Mouse (Mus musculus): ENCODE data around the gene Gm45062. TPM values are rescaled to one million over a fixed set of nuclear protein-coding genes. Genes with fewer than 3 reads are reported as not detected.

Gm45062 gene
- total RNA-seq, 2 experiments from 2014 or later, result not detected

DNA sequence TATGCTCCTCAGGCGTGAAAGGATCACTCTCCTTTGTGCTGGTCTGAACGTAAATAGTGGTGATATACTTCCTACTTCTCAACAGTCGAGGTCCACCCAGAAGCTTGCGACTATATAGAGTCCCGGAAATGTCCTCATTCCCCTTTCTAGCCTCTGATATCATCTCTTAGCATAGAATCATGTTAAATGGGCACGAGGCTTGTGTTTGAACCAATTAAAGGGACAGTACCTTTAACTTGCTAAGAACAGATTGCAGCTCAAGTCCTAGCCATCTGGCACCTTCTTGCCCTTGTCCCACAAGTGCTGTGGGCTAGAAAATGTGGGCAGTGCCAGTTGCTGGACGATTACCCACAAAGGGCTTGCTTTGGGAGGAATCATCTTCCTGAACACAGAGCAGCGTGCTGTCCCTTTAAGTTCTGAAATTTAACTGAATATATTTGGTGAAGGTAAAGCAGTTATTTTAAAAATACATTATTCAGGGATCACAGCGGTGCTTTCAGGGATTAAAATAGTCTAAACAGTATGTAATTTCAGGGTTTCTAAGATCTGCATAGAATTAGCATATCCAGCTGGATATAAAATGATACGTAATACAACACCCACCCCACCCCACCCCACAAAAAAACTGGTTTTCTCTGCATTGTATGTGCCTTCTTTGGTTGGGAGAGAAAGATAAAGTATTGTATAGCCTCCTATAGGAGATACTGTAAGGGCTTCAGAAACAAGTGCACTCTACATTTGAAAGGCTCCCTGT lies 153.8 kb downstream of the Gm45062 start:
- intact Hi-C loops (cut with DNase I), result no loop called here
- DNase-seq, result no peak

DNA sequence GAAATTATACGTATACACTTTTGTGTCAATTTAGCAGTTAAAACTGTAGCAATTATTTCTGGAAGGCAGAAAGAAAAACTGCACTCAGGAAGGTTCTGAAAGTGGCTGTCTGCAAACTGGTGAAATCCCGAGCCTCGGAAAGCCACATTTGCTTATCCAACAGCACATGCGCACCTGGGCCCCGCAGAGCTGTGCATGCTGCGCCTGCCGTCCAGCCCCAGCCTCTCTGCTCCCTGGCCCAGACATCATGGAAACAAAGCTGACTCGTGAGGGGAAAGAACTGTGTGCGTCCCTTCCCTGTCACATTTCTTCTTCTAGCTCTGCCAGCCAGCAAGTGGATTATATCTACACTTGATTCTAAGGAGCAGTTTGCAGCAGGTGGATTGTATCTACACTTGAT lies 154.8 kb downstream of the Gm45062 start:
- intact Hi-C loops (cut with DNase I), result no loop called here
- DNase-seq, result no peak

DNA sequence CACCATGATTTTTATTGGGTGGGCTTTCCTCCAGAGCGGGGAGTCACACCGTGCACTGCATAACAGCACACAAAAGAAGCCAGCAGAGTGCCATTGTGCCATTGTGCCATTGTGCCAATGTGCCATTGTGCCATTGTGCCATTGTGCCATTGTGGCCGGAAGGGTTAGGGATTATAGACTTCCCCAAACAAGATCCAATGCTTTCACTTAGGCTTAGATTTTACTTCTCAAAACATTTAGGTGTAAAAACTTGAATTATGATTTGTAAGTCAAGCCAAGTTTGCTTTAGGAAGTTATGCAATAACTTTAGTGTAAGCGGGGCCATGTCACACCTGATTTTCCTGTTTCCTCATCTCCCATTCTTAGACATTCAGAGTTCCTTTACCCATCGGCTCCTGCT lies 156.6 kb downstream of the Gm45062 start:
- intact Hi-C loops (cut with DNase I), result no loop called here
- no peak for DNase-seq

DNA sequence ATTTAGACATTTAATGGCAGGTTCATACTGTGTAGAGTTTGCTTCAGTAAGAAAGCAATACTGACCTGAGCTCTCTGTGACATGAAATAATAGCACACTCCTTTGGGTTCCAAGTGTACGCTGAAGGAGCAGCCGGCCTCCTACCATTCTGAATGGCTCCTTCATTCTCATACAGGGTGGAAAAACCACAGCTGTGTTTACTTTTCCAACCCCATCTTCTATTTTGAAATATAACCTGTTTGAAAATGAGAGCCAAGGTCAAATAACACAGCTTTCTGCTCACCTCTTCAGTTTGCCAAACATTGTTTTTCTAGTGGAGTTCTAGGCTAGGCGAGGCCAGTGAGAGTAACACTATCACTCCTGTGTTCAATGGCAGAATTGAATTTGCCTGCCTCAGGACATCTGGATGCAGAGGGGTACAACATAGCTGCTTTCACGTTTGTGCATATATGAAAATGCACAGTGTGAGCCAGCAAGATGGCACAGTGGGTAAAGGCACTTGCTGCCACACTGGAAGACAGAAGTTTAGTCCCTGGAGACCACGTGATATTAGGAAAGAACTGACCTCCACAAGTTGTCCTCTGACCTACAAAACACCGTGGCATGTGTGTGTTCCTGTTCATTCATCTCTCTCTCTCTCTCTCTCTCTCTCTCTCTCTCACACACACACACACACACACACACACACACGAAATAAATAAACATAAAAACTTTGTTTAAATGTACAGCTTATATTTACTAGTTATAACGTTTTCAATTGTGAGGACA lies 157.7 kb downstream of the Gm45062 start:
- no peak for DNase-seq
- intact Hi-C loops (cut with DNase I), result no loop called here

DNA sequence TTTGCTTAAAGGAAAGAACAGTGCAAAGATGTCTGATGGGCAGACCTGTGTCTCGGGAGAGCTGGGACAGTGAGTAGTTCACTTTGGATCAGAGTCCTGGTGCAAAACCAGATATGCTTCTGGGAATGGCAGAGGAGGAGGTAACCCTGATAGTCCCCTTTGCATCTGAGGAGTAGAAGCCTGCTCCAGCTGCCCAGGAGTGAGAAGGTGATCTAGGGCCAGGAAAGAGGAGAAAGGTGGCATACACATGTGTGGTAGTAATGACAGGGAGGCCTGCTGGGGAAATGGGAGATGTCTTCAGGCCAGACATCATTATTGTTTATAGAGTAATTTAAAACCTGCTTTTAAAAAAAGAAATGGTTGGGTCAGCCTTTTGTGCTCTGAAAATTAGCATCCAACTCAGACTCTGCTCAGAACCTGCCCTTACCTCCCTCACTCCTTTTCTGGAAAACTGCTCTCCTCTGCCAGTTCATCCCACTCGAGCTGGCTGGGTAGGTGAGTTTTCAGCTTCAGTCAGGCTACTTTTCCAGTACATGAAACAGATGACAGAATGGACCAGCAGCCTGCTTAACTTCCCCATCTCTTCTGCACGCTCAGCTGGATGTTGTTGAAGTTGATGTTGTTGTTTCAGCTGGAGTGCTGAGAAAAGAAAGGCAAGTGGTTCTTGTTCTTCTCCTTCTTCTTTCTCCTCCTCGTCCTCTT lies 160.4 kb downstream of the Gm45062 start:
- intact Hi-C loops (cut with DNase I), result no loop called here
- DNase-seq, result no peak

DNA sequence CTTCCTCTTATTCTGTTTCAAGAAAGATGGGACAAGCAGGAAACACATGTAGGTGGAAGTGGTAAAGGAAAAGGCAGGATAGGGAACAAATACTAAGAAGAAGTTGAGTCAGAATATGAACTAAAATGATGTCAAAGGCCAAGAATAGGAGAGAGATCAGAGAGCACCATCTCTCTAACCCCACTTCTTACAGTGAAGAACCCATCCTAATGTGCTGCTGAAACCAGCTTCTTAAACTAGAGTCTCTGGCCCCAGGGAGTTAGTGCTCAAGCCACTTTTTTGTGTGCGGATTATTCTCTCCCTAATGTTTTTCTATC lies 160.9 kb downstream of the Gm45062 start:
- intact Hi-C loops (cut with DNase I), result no loop called here
- DNase-seq, result no peak

DNA sequence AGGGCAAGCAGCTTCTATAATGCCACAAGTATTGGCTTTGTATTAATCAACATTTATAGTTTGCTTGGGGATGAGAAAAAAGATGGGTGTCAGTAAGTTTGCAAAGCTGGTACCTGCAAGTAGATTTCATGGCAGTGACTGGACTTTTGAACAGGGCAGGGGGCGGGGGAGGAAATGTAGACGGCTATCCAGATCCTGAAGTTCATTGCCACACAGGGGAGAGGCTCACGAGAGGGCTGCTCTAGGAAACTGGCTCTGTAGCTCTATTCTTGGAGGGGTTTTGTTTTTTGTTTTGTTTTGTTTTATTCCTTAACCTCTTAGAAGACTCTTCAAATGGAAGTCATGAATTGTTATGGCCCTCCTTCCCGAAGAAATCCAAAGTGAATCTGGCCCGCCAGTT lies 162.2 kb downstream of the Gm45062 start:
- DNase-seq, result no peak
- intact Hi-C loops (cut with DNase I), result no loop called here

DNA sequence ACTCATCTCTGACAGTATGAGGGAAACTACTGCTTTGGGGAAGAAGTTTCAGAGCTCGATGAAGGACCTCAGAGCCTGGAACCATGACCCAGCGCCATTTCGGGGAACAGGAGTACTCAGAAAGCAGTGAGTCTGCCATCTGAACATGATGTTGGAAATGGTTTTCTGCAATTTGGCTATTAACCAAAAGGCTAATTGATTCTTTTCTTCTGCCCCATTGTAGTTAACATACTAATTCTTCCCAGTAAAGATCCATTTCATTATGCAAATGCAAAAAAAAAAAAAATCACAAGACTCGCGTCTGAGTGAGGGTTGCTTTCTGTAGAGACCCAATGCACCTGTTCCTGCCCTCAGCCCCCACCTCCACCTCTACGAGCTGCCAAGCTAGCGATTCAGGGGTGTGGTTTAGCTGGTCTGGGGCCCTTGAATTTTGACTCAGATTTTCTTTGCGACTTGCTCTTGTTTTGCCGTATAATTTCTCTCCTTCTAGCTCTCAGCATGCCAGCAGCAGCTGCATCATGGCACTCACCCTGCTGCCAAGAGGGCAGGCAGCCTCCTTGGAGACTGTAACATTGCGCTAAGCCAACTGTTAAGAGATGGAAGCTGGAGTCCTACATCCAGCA lies 162.8 kb downstream of the Gm45062 start:
- DNase-seq, result peak in 1 of 2 experiments; percentile 13
- intact Hi-C loops (cut with DNase I), result no loop called here

DNA sequence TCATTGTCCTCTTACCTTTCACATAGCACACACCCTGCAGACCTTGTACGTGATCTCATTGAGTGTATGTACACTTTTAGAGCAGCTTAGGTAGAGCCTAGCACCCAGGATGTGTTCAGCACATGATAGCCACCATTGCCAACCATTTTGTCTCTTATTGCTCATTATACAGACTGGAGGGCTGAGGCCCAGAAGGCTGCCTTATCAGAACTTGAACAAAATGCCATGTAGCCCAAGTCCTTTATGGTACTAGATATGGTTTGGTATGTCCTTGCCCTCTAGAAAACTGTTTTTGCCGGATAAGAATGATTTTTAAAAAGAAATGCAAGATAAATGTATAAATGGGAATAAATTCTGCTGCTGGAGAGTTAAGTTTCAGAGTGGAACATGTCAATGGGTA lies 163.9 kb downstream of the Gm45062 start:
- no peak for DNase-seq
- intact Hi-C loops (cut with DNase I), result no loop called here

DNA sequence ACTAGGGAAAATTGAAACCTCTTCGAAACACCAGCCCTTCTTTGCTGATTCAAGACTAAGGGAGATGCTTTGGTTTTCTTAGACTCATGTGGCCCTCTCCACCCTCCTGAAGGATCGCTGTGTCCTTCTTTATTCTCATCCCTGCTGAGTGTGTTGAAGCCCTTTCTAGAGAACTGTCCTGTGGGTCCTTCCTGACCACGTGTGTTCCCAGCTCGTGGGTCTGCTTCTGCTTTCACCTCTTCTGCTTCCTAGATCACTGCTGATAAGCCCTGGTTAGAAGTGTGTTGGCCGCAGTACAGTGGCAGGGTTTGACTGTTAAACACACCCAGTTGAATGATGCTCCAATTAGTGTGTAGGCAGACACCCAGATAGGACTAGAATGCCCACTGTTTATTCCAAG lies 168.4 kb downstream of the Gm45062 start:
- intact Hi-C loops (cut with DNase I), result no loop called here
- DNase-seq, result no peak

DNA sequence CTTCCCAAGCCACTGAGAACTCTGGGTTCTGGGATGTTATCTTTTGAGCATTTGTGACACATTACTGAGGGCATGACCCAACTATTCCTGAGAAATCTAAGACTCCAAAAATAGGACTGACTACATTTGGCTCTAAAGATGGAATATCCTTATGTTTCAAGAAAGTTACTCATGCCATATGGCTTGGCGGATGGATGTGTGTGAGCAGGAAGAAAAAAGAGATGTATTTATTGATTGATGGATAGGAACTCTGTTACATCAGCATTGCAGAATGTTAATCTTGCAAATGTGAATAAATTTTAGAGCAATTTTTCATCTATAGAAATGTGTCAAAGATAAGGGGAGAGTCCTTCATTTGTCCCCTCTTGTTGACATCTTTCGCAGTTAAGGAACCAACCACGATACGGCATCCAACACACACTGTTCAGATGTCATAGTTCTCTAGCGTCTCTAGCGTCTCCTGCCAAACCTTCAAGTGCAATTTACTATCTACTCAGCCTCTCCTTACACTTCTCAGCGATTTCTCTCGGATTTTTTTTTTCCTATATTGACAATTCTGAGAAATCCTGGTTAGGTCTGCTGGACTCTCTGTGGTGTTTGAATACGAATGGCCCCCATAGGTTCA lies 171.5 kb downstream of the Gm45062 start:
- intact Hi-C loops (cut with DNase I), result no loop called here
- DNase-seq, result no peak

DNA sequence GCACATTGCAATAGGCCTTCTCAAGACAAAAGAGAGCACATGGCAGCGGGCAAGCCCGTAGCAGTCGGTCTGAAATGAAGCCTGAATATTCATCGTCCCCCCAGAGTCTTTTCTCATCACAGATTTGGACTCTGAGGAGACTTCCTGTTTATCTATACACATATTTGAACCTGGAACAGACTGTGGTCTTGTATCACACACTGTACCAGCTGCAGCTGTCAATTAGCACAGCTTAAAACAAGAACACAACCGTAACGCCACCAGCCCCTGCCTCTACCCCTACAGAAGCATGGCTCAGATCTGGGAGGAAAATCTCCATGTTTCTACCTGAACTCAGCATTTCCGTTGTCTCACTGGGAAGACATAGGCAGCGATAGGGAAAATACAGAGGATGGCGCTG lies 173.9 kb downstream of the Gm45062 start:
- no peak for DNase-seq
- intact Hi-C loops (cut with DNase I), result no loop called here

DNA sequence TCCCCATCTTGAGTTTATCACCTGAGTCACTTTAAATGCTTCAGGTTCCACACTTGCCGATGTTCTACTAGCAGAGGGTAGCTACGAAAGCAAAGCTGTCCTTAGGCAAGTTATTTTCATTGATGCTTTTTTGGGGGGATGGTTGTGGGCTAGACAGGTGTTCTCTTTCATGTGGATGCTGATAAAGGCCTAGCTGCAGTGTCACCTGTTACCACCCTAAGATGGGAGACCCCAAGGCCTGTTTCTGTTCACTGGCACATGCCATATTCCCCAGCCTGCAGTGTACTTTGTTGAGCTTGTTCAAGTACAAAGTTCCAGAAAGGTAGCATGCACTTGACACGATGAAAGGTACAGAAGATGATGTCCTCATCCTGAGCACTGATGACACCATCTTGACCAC lies 178.7 kb downstream of the Gm45062 start:
- intact Hi-C loops (cut with DNase I), result no loop called here
- no peak for DNase-seq

DNA sequence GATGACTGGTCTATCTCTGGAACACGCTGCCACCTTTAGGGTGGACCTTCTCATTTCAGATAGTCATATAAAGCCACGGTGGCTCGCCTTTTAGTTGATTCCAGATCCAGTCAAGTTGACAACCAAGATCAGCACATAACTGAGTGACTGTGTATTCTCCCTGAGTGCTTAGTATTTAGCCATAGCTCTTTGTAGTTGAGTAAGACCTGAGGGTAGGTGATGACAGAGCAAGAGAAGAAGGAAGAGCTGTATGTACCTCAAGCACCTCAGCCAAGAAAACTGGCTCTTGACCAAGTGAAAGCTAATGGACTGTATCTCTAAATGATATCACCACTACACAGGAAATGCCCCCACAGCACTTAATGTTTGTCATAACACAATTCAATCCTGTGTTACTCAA lies 182.6 kb downstream of the Gm45062 start:
- intact Hi-C loops (cut with DNase I), result no loop called here
- DNase-seq, result no peak

DNA sequence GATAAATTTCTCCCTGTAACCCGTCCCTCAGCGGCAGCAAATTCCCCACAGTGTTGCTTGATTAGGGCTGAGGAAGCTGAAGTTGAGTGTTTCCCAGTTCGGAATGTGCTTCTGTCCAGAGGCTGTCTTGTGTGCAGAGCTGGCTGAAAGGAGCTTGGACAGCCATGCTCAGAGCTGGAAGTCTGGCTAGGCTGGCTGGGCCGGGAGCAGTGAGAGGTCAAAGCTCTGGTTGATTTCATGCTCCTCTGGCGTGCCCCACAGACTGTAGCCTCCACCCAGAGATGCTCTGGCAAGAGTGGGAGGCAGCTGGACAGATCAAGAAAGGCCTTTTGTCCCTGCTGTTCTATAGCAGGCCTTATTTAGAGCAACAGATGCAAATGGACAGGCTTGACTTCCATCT lies 187.5 kb downstream of the Gm45062 start:
- intact Hi-C loops (cut with DNase I), result no loop called here
- DNase-seq, result peak; percentile 39 to 55

DNA sequence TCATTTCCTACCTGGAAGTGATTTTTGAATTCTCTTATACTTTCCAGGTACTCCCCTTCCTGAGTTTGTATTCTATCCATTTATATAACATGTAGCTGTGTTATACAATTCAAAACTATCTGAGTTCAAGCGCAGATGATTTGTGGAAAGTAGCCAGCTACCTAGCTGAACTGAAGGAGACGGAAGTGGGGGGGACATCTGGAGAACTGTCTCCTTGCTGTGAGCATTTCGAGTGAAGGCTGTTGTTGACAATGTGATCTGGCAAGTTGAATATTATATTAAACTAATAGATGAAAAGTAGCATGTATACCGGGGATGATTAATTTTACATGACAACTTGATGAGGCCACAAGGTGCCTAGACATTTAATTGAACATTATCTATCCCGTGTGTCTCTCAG lies 196.3 kb downstream of the Gm45062 start:
- no peak for DNase-seq
- intact Hi-C loops (cut with DNase I), result no loop called here

DNA sequence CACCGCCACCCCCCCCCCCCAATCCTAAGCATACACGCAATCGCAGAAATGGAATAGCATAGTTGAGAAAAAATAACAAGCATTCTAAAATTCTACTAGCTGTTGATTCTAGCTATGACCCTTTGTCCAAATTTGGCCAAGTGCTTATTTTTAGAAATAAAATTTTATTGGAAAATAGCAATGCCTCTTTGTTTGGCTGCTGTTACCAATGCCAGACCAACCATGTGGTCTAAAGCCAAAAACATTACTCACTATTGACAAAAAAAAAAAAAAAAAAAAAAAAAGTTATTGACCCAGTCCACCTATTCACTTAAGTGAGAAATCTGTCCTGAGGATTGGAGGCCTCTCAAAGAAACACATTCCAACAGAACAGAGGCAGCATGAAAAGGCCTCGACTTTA lies 199.3 kb downstream of the Gm45062 start:
- no peak for DNase-seq
- intact Hi-C loops (cut with DNase I), result no loop called here

DNA sequence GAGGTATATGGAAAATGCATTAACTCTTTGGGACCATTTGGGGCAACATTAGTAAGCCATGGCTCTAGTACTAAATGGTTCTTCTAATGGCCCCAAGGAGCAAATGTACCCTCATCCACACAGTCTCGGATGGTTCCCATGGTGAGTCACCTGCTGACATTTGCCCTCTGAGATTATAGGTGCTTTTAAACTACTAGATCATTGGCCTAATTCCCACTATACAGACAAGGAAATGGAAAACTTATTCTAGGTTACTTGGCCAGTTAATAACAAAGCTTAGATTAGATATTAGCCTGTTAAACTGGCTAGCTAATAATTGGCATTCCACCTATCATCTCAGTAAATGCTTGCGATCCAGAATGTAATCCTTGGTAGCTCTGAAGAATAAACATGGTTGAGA lies 203.2 kb downstream of the Gm45062 start:
- DNase-seq, result no peak
- intact Hi-C loops (cut with DNase I), result no loop called here

DNA sequence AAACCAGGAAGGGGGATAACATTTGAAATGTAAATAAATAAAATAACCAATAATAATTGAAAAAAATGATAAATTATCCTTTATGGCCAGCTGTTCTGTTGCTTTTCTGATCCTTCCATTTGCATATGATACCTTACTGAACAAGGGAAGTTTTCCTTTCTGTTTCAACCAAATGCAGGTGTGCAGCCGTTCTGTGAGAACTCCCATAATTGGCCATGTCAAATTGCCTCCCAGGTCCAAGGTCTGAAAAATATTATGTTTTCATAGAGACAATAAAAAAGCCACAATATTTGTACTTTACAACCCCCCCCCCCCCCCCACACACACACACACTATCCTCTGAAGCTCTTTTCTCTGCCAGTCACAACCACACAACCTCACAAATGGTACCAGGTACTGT lies 206.1 kb downstream of the Gm45062 start:
- no peak for DNase-seq
- intact Hi-C loops (cut with DNase I), result no loop called here

DNA sequence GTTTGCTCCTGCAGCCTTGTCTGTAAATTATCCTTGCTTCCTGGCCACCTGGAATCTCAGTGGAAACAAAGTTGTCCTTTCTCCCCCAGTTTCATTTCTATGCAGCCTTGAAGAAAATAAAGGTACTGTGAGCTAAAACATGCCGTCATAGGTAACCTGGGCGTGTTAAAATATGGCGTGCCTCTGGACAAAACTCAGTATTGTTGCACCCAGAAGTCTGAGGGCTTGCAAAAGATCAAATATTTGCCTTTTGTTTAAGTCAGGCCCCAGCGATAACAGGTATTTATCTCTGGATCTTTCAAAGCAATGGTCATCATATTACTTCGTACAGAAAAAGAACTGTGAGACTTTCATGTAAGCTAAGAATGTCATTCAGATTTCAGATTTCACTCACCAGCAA lies 206.7 kb downstream of the Gm45062 start:
- intact Hi-C loops (cut with DNase I), result no loop called here
- DNase-seq, result no peak
